Mouse (Mus musculus) lung, adult 2 months (tissue): ENCODE measurements around the gene Zcwpw1.

ENCODE experiments used
- CTCF ChIP-seq: fragments of 200-500 bp; IDR thresholded peaks from 2 replicates; pipeline ENCODE4 v1.5.1; 2011; ENCODE audit warnings: mild to moderate bottlenecking, low read length, control low read depth; ENCODE audit not compliant: insufficient read depth
- POLR2A ChIP-seq: fragments of 200-500 bp; IDR thresholded peaks from 2 replicates; pipeline ENCODE4 v1.6.1; 2011; ENCODE audit warnings: low read depth, mild to moderate bottlenecking, control low read depth, low read length, borderline replicate concordance; ENCODE audit errors: extremely low read depth

- TF ChIP-seq POLR2A (no peak), CTCF (no peak)
Observed at GRCm38 (mm10) chr5:137781661-137782060, 5.9 kb upstream of the Zcwpw1 start.
